Mouse (Mus musculus) embryo, embryonic 11.5 days (tissue): ENCODE measurements around the gene Zfp580.
"Not testable (repeated sequence)": the region's sequence is repeated elsewhere in the genome, so short reads cannot be mapped to it uniquely, and the experiment has no call there.

Experiments
- DNase-seq: peaks from one replicate; pipeline ENCODE4 v3.0.0-alpha.2; 2012; ENCODE audit warnings: low read depth, low spot score

Zfp580 gene

DNA sequence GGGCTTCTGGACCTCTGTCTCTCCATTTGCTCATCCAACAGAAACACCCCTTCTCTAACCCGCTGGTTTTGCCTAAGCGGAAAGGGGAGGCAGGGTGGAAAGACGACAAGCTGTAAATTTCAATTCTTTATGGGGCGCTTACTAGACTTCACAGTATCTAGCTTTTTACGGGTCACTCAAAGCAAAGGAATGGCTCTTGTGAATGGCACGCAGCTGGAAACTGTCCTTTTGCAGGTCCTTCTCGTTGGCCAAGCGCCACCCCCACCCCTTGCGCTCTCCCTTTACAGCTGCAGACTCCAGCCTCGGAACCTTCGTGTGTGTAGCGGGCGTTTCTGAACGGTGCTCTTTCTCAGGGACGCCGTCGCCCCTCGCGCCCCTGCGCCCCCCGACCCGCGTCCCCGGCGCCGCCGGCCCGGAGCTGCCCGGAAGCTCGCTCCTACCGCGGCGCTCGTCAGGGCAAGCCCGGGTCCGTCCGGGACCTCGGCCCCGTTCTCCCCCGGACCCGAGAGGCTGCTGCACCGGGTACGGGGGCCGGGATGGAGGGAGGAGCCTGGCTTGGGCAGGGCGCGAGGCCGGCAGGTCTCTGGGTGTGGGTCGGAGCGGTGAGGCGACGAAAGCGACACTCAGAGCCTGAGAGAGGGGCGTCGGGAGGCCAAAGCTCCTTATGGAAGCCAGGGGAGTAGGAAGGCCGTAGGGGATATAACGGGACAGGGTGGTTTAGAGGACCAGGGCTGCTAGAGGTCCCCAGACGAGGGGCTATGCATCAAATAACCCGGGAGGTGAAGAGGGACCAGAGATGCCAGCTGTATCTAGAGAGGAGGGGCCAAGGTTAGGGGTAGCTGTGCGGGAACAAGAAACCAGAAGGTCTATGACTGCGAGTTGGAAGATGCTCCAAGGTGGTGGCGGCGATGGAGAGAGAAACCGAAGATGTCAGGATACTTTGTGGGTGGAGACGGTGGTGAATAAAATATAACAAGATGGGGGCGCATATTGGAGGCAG is at the start of gene Zfp580:
Gene Zfp580 (plus strand): TSS at position 346 of the 1,000 bp plus-strand sequence.
- peak; percentile 58 for DNase-seq

DNA sequence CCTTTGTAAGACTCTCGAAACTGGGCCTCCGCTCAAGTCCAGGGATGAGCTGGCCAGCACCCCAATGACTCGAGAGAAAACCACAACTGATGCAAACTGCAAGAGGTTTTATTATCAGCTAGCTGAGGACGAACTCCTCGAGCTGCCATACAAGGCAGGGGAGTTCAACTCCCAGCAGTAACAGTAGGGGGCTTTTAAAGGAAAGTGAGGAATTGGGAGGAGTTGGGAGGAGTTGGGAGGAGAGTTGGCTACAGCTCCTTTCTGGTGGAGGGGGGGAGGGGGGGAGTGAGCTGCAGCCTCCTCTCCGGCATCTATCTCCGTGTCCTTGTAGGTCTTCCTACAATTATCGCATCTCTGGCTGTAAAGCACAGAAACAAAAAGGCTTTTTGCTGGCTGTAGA is 48.5 kb upstream of the Zfp580 start:
- DNase-seq: not testable (repeated sequence)

GRCm38 (mm10) chr7:5008229-5008628 is 43.1 kb upstream of the Zfp580 start:
- DNase-seq: no peak

- DNase-seq: no peak
Observed at GRCm38 (mm10) chr7:5012681-5013513, 38.4 kb upstream of the Zfp580 start.

- DNase-seq: peak; percentile 98
Observed at GRCm38 (mm10) chr7:5014251-5015117, 36.9 kb upstream of the Zfp580 start, which contains the start of the genes Zfp524 and Fiz1. TSS of gene Zfp524 (plus strand) at chr7:5014415. TSS of gene Fiz1 (minus strand) at chr7:5014697.

DNA sequence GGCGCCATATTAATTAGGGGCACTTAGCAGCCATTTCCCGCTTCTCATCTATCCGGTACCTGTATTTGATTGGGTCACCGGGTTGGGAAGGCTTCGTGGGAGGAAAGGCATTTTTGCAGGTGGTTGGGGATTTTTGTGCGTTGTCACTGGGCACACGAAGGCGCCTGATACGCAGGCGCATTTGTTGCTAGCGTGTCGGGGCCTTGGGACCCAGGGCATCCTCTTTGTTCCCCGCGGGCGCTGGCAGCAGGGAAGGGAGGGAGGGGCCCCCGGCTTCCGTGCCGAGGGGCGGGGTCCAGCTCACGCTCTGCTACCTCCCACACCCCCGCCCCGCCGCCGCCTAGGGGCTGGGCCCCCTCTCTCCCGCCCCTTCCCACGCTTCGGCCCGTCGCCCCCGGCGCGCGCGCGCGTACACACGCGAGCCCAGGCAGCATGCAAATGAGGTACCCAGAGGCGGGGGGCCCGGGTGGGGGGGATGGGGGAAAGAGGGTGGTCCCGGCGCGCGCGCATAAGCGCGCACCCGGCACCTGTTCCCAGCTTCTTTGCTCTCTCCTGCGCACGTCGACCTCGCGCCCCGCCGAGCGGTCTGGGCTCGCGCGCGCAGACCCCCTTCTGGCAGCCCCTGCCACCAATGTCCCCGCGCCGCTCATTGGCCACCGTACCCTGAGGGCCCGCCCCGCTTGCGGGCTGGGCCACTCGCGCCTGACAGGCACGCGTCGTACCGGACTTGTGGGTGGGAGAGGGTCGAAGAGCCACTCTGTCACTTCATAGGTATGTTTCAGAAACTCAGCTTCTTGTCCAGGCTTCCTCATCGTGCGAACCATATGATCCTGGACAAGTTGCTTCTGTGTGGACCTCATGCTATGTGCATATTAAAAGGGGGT is 36.0 kb upstream of the Zfp580 start, which contains the start of gene Gm44973:
Gene Gm44973 (plus strand): TSS at position 379 of the 884 bp plus-strand sequence.
- peak; percentile 94 for DNase-seq

GRCm38 (mm10) chr7:5016057-5016456 is 35.3 kb upstream of the Zfp580 start:
- DNase-seq: no peak

DNA sequence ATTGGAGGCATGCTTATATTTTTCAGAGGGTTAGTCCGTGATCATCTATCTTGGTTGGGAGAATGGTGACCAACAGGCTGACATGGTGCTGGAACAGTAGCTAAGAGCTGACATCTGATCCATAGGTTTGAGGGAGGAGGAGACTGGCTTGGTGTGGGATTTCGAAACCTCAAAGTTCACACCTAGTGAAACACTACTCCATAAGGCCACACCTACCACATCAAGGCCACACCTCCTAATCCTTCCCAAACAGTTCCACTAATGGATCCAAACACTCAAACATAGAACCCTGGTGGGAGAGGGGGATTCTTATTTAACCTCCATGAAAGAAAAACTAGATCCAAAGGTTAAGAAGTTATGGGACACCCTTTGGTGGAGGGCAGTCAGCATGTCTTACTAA is 34.4 kb upstream of the Zfp580 start:
- DNase-seq: no peak

DNA sequence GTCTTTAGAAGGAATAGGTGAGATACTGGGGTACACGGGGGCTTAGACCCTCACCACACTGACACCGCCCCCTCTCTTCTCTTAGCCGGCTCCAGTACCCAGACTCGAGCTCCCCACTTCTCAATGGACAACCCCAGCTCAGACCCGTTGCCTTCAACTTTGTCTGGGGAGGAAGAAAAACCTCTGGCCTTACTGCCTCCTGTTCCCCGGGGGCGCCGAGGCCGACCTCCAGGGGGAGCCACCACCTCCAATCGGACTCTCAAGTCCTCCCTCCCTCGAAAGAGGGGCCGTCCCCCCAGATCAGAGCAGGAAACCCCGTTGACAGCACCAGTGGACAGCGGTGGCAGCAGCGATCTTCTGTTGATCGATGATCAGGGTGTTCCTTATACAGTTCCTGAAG is 34.0 kb upstream of the Zfp580 start:
- no peak for DNase-seq

- DNase-seq: no peak
Observed at GRCm38 (mm10) chr7:5017931-5018330, 33.4 kb upstream of the Zfp580 start.

- not testable (repeated sequence) for DNase-seq
Observed at GRCm38 (mm10) chr7:5019576-5019975, 31.8 kb upstream of the Zfp580 start.

DNA sequence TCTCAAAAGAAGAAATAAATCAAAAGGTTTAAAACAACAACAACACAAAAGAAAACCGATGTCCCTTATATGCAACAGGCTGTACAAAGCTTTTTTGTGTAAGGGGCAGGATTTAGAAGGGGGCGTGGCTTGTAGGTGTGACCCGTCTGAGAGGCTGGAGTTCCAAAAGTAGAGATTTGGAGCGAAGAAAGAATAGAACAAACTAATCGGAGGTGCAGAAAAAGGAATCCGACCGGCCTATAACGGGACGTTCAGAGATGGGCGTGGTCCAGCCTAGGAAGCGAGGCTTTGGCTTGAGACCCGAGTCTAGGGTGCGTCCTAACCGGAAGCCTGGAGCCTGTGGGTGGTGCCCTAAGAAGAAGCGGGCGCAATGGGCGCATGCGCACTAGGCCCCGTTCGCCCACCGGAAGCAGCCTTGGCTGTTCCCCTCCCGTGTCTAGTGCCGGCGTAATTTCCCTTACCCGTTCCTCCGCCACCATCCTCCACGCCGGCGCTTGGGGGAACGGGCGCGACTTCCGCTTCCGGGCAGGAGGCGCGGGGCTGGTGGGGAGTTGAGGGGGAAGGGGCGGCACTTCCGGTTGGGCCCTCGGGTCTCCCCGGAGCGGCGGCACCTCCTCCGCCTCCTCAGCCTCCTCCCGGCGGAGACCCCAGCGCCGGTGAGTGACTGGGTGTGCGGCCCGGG is 31.2 kb upstream of the Zfp580 start, which contains the start of the genes Zfp865 and Ccdc106:
Gene Zfp865 (plus strand): TSS at position 377 of the 682 bp plus-strand sequence.
Gene Ccdc106 (plus strand): TSS at position 554 of the 682 bp plus-strand sequence.
- peak; percentile 97 for DNase-seq

DNA sequence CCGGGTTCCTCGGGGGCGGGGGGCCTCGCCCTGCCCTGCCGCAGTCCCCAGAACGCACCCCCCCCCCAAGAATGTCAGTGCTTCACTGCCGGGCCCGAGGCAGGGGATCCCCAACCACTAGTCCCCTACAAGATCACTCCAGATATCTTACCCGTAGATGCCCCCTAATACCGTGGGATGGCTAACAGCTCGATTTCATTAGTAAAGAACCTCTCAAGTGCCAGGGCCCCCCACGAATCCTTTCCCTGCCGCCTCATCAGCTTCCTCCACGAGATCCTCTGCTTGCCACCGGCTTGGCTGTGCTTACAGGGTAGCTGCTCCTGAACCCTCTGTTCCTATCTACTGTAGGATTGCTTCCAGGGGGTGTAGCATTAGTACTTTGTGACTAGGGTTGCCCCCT is 30.7 kb upstream of the Zfp580 start:
- peak; percentile 11 for DNase-seq

GRCm38 (mm10) chr7:5021197-5021596 is 30.1 kb upstream of the Zfp580 start:
- DNase-seq: no peak

GRCm38 (mm10) chr7:5029543-5029942 is 21.8 kb upstream of the Zfp580 start:
- no peak for DNase-seq

DNA sequence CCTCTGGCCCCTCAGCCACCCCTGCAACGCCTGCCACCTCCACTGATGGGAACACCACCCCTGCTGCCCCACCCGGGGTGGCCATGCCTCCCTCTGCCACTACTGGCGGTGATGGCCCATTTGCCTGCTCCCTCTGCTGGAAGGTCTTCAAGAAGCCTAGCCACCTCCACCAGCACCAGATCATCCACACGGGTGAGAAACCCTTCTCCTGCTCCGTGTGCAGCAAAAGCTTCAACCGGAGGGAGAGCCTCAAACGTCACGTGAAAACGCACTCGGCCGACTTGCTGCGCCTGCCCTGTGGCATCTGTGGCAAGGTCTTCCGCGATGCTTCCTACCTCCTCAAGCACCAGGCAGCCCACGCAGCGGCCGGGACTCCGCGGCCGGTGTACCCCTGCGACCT is 21.4 kb upstream of the Zfp580 start:
- DNase-seq: no peak

- DNase-seq: no peak
Observed at GRCm38 (mm10) chr7:5030554-5031275, 20.6 kb upstream of the Zfp580 start.

- DNase-seq: no peak
Observed at GRCm38 (mm10) chr7:5031496-5031895, 19.8 kb upstream of the Zfp580 start.

DNA sequence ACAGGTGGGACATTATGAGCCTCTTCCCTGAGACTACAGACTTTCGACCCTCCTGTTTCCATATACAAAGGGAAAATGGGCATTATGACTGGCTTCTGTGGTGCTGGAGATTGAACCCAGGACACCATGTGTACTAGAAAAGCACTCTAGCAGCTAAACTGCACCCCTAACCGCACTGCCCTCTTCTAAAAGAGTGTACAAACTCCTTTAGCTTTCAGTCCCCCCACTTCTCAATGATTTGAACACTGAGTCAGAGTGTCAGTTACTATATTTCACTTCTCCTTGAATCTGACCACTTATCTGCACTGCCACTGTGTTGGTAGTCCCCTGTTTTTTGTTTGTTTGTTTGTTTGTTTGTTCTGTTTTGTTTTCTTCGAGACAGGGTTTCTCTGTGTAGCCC is 17.5 kb upstream of the Zfp580 start, which contains the start of gene 4632433K11Rik:
Gene 4632433K11Rik (plus strand): TSS at position 301 of the 400 bp plus-strand sequence.
- no peak for DNase-seq
